Mouse (Mus musculus) erythroblast, adult 5-6 weeks (primary cell): Measurements from ENCODE around the gene Lix1l. TPM values are rescaled to one million over a fixed set of nuclear protein-coding genes. Genes with fewer than 3 reads are reported as not detected.
"Not testable (repeated sequence)": the region's sequence is repeated elsewhere in the genome, so short reads cannot be mapped to it uniquely, and the experiment has no call there.

Experiments used
- ATAC-seq: replicated peaks from 2 replicates; pipeline ENCODE4 v1.8.0; 2016; ENCODE audit warnings: moderate number of reproducible peaks, mild to moderate bottlenecking, moderate TSS enrichment, inconsistent platforms; ENCODE audit not compliant: poor library complexity, low FRiP score, severe bottlenecking
- total RNA-seq, 2 experiments: library from RNA; stranded (forward) in 1 of 2; stranded (reverse) in 1 of 2; fragments of 150-400 nt in 1 of 2; fragments of 200-764, 138-1000 nt in 1 of 2; gene quantifications; 2 replicates each; pipeline versions ENCODE4 v1.2.3 to v1.2.4; 2015 to 2017; ENCODE audit warnings: low replicate concordance in 2 of 2

Lix1l gene
- total RNA-seq, 2 experiments from 2014 or later: not detected

DNA sequence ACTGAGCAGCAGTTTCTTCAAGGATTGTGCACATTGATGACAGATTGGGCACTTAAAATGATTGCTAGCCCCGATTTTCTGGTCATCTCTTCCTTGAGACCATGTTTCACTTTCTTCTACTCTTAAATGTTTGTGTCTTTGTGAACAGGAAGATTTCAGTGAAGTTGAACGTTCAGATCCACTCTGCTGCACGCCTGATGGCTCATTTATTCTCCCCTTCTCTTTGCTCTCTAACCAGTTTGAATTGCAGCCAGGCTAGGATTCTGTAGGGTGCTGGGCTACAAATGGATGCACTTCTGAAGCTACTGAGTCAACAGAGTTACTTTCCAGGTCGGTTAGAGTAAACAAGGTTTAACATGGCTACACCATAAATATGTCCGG, 1.7 kb downstream of the Lix1l start:
- no peak for ATAC-seq

DNA sequence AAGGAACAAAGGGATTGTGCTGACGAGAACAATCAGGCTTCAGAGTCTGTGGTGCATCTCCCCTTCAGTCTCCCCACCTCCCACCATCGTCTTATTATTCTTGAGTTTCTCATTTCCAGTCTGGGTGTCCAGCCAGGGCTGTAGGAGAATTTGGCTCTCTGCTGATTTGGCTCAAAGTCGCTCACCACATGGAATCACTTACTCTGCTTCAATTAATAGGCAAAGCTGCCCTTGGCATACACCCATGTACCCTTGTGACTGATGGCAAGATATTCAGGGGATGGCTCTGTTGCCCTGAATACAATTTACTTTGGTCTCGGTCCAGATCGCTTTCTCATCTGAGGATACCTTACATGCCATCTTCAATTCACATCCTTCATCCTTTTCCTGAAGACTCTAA, 2.4 kb downstream of the Lix1l start:
- ATAC-seq: no peak

DNA sequence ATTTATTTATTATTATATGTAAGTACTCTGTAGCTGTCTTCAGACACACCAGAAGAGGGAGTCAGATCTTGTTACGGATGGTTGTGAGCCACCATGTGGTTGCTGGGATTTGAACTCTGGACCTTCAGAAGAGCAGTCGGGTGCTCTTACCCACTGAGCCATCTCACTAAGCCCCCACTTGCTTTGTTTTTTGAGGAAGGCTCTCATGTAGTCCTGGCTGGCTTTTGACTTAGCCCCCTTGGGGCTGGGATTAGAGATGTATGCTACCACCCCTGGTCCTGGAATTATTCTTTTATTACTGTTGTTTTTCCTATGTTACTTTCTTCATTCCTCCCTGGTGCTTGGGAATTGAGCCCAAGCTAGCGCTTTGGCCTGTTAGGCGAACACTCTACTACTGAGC, 5.1 kb downstream of the Lix1l start:
- not testable (repeated sequence) for ATAC-seq

DNA sequence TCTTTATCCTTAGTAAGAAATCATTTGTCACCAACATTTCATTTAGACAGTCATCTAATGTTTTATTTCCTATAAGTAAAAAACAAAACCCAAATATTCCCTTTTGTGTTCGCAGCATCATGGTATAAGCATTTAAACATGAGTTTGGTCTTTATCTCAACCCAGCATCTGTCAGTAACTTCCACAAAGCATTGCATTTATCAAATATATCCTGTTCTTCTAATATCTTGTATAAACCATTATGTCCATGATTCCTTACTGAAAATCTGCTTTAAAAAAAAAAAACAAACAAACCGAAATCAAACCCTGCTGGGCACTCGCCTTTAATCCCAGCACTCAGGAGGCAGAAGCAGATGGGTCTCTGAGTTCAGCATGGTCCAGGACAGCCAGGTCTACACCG, 5.7 kb downstream of the Lix1l start:
- ATAC-seq: no peak

DNA sequence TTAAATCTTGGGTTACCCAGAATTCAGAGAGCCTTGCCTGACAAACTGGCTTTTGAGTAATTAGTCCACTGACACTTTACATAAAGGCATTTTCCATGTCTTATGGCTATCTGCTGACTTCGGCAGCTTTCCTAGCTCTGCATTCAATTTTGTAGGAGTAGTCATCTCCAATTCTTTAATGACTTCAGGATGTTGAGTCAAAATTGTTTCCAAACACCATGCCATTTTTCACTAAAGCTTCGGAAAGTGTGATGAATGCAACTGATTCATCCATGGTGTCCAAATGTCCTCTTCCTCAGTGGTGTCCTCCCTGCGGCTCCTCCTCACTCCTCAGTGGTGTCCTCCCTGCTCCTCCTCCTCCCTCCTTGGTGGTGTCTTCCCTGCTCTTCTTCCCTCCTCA, 17.0 kb downstream of the Lix1l start:
- no peak for ATAC-seq

DNA sequence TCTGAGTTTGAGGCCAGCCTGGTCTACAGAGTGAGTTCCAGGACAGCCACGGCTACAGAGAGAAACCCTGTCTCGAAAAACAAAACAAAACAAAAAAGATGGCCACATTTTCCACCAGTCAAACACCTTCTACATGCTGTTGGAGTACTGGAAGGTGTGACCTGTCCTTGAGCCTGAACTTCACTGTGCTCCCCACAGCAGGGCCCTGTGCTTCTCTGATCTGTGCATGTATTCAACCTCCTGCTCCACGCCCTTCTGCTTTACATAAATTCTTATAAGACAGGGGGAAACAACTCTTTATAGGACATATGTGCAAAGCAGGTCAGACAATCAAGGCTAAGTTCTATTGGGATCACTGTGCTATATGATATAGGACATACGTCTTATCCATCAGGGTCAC, 22.3 kb downstream of the Lix1l start:
- ATAC-seq: no peak

DNA sequence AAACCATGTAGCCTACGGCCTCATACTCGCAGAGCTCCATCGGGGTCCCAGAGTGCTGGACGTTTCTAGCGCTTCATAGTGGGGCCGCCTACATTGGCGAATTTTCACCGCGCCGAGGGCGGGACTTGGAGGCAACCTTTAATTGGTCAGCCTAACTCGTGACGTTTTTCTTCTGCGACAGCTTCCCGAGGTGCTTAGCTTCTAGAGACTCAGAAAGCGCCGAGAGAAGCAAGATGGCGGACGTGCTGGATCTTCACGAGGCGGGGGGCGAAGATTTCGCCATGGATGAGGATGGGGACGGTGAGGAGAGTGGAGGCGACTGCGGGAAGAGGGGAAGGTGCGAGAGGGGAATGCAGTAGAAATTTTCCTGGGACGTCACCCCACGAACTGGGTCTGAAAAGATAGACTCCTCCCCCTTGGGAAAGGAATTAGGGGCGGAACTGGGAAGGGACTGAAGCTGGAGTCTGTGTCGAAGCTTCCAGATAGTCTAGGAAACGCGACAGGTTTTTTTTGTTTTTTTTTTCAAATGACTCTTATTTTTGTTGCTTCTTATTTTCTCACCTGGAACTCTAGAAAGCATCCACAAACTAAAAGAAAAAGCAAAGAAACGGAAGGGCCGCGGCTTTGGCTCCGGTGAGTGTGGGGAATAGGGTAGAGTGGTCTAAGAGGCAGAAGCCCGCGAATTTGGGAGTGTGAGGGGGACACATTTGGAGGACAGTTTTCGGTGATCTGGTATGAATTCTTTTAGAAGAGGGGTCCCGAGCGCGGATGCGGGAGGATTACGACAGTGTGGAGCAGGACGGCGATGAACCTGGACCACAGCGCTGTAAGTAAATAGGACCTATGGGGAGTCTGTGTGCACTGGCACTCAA, 29.0 kb downstream of the Lix1l start, which contains the start of gene Rbm8a:
Rbm8a (plus strand) TSS at position 205 of the 872 bp plus-strand sequence.
- ATAC-seq: peak; percentile 97

DNA sequence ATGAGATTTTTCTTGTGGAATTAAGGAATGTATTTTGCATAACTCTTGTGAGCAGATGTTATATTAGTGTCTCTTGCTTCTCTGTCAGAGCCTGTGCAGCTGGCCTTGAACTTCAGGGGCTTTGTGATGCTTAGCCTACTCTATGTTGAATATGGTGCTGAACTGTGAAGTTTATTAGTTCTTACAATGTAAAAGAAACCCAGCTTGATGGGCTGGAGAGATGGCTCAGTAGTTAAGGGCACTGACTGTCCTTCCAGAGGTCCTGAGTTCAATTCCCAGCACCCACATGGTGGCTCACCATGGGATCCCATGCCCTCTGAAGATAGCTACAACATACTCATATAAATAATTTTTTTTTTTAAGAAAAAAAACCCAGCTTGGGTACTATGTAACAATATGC, 31.1 kb downstream of the Lix1l start:
- ATAC-seq: no peak

DNA sequence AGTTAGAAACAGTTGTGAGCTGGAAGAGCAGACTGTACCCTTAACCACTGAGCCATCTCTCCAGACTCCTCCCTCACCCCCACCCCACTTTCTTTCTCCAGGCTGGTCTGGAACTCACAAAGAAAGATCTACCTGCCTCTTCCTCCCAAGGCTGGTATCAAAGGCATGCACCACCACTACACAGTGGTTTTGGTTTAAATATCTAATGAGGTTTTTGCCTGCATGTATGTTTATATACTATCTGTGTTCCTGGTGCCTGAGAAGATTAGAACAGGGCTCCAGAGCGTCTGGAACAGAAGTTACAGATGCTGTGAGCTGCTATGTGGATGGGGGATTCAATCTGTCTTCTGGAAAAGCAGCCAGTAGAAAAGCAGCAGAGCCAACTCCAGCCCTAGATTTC, 33.1 kb downstream of the Lix1l start:
- no peak for ATAC-seq

DNA sequence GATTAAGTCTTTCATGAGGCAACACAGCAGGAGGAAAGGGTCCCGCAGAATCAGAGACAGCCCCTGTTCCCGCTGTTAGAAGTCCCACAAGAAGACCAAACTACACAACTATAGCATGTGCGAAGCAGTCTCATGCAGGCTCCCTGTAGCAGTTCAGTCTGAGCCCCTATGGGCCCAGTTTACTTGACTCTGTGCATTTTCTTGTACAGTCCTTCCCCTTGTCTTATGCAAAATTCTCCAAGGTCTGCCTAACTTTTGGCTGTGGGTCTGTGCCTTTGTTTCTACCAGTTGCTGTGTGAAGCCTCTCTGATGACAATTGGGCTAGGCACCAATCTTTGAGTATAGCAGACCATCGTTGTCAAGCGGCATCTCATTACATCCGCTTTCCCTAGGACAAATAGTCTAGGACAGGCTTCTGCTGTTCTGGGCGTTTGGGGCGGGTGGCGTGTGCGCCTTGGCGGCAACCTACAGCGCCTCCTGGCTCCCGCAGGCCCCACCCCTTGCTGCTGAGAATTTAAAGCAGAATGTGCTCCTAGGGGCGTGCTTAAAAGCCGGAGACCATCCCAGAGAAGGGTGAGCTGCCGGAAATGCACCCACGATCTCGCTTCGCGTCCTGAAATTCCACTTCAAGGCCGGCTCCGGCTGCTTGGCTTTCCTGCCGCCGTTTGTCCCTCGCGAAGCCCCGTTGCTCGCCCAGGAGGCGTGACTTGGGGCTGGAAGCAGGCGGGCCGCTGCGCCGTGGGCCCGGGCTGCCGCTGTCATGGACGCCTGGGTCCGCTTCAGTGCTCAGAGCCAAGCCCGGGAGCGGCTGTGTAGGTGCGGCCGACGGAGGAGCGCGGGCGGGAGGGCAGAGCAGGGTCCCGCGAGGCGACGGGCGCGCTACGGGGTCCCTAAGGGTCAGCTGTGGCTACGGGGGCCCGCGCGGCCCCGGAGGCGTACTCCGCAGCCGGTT, 34.3 kb downstream of the Lix1l start, which contains the start of the genes Pex11b and Gm42957:
Pex11b (plus strand) TSS at position 449 of the 952 bp plus-strand sequence.
Gm42957 (plus strand) TSS at position 547 of the 952 bp plus-strand sequence.
- peak; percentile 91 for ATAC-seq

DNA sequence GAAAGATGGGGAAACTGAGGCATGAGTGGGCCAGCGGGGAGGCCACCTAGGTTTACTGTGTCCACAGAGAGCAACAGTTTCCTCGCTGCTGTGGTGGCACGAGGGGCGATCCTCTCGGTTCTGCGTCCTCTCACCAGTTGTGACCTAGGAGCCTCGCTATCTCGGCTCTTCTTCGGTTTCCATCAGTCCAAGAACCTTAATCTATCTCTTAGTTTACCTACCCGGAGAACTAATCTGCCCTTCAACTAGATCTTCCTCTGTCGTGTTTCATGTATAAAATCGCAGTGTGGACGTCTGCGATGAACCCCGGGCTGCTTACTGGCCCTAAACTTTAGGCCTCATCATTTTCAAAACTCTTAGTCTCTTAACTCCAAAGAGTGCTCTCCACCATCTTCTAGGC, 35.0 kb downstream of the Lix1l start:
- ATAC-seq: no peak

DNA sequence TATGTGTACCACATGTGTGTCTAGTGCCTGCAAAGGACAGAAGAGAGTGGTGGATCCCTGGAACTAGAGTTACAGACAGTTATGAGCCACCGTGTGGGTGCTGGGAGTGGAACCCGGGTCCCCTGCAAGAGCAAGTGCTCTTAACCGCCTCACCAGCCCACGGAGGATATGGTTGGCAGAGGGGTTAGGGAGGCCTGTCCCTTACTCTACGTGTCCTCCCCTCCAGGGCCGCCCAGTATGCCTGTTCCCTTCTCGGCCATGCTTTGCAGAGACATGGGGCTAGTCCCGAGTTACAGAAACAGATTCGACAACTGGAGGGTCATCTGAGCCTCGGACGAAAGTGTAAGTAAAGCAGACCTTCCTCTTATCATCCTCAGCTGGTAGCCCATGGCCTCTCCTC, 35.5 kb downstream of the Lix1l start:
- ATAC-seq: no peak

DNA sequence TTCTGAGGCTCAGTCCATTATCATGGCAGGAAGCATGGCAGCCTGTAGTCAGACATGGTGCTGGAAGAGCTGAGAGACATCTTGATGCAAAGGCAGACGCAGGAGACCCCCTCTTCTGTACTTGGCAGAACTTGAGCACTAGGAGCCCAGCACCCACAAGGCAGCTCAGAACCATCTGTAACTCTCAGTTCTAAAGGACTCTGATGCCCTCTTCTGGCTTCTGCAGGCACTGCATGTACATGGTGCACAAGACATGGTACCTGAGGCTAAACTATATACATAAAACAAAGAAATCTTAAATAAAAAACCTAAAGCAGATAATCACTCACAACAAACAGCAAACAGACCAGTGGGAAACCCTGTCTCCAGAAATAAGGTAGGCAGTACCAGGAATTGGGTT, 38.3 kb downstream of the Lix1l start:
- peak; percentile 69 for ATAC-seq

DNA sequence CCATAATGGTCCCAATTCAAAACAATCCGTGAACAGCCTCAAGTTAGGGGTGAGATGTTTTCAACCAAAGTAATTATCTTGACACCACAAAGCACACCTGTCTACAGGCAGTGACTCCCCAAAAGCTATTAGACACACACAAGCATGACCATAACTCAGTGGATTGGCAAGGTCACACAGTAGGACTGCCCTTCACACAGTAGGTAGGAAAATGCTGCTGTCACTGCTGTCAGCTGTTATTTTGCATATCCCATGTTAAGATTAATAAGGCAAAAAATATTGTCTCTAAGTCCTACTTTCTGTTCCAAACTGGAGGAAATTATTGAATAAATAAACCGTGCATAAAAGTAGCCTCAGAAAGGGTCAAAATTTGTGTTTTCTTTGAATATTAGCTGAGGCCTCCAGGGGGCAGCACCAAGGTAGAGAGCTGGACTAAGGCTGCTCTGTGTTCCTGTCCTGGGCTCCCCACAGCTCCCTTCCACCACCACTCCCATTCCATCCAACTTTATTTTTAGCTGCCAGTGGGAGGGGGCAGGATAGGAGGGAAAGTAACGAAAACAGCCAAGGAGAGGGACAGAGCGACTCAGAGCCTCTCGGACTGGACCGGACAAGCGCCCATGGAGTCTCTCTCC, 44.2 kb downstream of the Lix1l start, which contains the start of gene Itga10:
Itga10 (plus strand) TSS at position 567 of the 632 bp plus-strand sequence.
- ATAC-seq: peak; percentile 48; the same call in 1 of the 2 replicates

DNA sequence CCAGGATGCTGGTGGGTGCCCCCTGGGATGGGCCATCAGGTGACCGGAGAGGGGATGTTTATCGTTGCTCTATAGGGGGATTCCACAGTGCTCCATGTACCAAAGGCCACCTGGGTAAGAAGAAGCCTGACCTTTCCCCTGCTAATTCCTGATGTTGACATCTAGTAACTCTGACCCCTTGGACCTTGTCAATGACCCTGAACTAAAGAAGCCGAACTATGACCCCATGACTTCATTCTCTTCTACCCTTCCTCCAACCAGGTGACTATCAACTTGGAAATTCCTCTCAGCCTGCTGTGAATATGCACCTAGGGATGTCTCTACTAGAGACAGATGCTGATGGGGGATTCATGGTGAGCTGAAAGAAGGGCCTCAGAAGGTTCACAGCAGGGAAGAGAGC, 46.4 kb downstream of the Lix1l start:
- ATAC-seq: no peak

DNA sequence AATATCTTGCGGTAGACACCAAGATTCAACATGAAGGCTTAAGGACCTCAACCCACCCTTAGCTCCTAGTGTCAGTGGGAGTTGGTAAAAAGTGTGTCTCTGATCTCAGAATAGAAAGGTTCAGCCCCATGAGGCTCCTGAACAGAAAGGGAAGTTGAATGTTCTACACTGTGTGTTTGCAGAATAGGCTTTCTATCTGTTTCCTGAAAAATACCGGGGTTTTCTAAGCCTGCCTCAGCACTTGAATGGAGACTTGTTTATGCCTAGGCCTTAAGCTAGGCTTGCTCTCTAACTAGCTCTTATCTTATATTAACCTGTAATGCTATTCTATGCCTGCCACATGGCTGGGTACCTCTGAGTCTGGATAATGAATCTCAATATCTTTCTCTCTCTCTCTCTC, 60.0 kb downstream of the Lix1l start:
- no peak for ATAC-seq

DNA sequence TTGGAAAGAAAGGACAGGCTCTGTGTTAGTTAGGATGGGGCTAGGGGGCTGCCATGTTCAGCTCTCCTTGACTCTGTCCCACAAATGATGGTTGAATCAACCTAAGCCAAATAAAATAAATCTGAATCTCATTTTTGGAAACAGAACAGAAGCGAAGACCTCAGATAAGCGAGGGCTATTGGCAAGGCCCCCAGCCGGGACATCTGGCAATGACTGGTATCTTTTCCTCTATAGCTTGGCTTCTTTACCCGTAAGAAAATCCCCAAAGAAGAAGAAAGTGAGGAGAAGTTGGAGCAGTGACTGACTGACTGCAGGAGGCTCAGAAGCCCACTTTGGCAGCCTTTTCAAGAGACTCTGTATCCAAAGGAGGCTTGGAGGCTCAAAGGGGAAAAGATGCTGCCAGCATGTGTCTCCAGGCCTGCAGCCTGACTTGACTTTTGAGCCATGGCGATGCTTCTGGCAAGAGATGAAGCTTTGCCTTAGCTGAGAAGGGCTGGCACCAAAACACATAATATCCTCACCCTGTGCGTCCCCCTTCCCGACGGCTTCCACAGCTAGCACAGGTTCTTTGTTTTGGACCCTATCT, 61.9 kb downstream of the Lix1l start:
- no peak for ATAC-seq

DNA sequence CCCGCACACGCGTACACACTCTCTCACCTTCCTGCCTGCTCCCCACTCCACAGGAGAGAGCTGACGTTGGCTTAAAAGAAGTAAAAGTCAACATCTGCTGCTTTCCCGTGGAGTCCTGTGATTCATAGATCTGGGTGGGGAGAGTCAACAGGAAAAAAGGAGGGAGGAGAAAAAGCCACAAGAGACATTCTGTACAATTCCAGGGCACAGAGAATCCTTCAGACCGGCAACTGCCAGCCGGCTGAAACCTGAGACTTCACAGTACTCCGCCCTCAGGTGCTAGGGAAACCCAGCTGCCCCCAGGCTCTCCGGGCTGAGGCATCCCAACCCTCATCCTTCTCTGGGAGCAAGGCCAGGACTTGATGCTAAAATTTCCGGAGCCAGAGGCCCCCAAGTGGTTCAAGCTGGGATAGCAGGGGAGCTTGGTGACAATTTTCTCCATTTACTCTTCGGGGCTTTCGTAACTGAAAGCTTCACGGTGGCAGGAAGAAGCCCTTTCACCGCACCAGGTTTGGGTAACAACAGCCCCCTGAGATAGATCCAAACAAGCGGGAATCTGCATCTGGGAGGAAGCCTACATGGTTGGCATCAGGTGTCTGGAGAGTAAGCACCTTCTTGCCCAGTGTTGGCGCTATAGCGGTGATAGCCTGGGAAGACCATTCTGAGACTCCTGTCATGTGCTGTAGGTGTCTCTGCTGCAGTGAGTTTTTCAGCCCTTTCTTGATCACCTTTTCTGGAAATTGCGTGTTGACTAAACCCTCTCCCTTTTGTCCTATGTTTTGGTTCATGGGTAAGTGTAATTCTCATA, 62.7 kb downstream of the Lix1l start:
- peak; percentile 71 for ATAC-seq
